Mouse (Mus musculus): ENCODE measurements around the gene Il12rb2. TPM values are rescaled to one million over a fixed set of nuclear protein-coding genes. Genes with fewer than 3 reads are reported as not detected.

The Il12rb2 gene
- polyA plus RNA-seq (2015; fragmentation: Nextera tagmentation; extraction: Ambion mirVana), result not detected in 2 replicates

DNA sequence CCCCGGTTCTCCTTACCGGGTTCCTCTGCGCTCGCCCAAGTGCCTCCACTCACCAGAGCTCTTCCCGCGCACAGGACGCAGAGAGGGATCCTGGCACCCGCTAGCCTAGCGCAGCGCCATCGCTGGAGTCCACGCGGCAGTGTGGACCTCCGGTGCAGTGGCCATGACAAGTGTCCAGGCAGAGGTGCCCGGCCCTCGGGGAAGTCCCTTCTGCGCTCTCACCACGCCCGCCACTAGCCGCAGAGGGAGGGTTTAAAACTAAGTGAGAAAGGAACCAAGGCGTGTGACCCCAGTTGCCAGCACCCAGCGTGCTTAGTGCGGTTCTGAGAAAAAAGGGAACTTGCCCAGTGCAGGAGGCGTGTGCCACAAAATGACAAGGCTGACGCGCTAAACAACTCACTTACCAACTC is at the start of gene Il12rb2:
Il12rb2 (minus strand) TSS at position 207 of the 410 bp plus-strand sequence.
- peaks cover 10% of the 10 kb centered on the region for H3K27me3 ChIP-seq
- H3K9ac ChIP-seq (replicated peaks), result no peak within 1 kb of the TSS
- no peaks in the 10 kb centered on the region for H3K9me3 ChIP-seq
- peak within 1 kb of the TSS; percentile 32 for H3K4me3 ChIP-seq (replicated peaks)
- peak within 1 kb of the TSS; percentile 61 for H3K4me2 ChIP-seq (replicated peaks)
- no peak for ATAC-seq
- H3K36me3 ChIP-seq, result no peaks in the 10 kb centered on the region
- H3K4me1 ChIP-seq (replicated peaks), result peaks cover 6% of the 10 kb centered on the region
- WGBS, result 1% methylated on average over 26 of the region's 26 CpGs
- H3K27ac ChIP-seq, result no peak within 1 kb of the TSS

DNA sequence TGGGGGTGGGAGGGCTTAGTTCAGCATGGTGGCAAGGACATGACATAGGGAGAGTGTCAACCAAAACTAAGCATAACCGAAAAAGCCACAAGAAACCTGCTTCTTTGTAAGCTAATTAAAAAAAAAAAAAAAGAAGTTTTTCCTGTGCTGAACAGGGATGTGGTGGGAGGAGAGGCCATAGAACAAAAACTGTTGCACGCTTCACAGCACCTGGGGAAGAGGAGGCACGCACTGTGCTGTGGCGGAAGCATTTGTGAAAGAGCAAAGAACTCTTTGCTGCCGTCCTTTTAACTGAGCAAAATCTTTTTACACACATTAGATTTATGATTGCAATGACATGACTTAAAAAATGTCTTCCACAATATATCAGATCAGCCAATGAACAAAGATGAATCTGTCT is 45.8 kb upstream of the Il12rb2 start:
- Histone ChIP-seq H3K4me1 (replicated peaks) (no peaks in the 10 kb centered on the region), H3K36me3 (no peaks in the 10 kb centered on the region), H3K9me3 (no peaks in the 10 kb centered on the region), H3K27me3 (no peaks in the 10 kb centered on the region), H3K27ac (no peak overlapping the region), H3K4me3 (replicated peaks) (no peak overlapping the region), H3K9ac (replicated peaks) (no peak overlapping the region), H3K4me2 (replicated peaks) (no peak overlapping the region)
- 44% methylated on average over 5 of the region's 5 CpGs for WGBS
- no peak for ATAC-seq

GRCm38 (mm10) chr6:67416557-67416956 is 40.6 kb upstream of the Il12rb2 start:
- no peaks in the 10 kb centered on the region for H3K4me1 ChIP-seq (replicated peaks)
- H3K27me3 ChIP-seq, result no peaks in the 10 kb centered on the region
- no peak overlapping the region for H3K4me3 ChIP-seq (replicated peaks)
- 90% methylated on average over 3 of the region's 3 CpGs for WGBS
- no peak overlapping the region for H3K27ac ChIP-seq
- no peaks in the 10 kb centered on the region for H3K9me3 ChIP-seq
- ATAC-seq, result no peak
- H3K4me2 ChIP-seq (replicated peaks), result no peak overlapping the region
- no peak overlapping the region for H3K9ac ChIP-seq (replicated peaks)
- H3K36me3 ChIP-seq, result no peaks in the 10 kb centered on the region

GRCm38 (mm10) chr6:67415276-67415675 is 39.3 kb upstream of the Il12rb2 start:
- H3K36me3 ChIP-seq, result no peaks in the 10 kb centered on the region
- no peak overlapping the region for H3K27ac ChIP-seq
- no peak overlapping the region for H3K4me3 ChIP-seq (replicated peaks)
- no peak overlapping the region for H3K4me2 ChIP-seq (replicated peaks)
- H3K27me3 ChIP-seq, result no peaks in the 10 kb centered on the region
- H3K4me1 ChIP-seq (replicated peaks), result no peaks in the 10 kb centered on the region
- 90% methylated on average over 5 of the region's 5 CpGs for WGBS
- H3K9ac ChIP-seq (replicated peaks), result no peak overlapping the region
- no peaks in the 10 kb centered on the region for H3K9me3 ChIP-seq
- no peak for ATAC-seq

DNA sequence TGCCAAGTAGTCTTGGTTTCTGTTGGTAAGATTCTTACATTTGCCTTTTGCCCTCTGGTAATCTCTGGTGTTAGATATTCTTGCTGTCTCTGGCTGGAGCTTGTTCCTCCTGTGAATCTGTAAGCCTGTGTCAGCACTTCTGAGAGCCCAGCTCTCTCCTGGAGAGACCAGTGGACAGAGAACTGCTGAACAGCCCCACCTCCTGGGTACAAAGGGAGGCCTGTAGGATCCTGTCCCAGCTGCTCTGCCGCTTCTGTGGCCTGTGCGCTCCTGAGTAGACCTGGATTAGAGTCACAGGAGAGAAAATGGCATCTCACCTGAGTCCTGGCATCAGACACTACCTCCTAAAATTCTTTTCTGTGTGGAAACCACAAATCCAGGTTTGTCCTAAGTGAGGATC is 37.4 kb upstream of the Il12rb2 start:
- no peak overlapping the region for H3K4me3 ChIP-seq (replicated peaks)
- no peaks in the 10 kb centered on the region for H3K36me3 ChIP-seq
- no peak overlapping the region for H3K4me2 ChIP-seq (replicated peaks)
- no peak for ATAC-seq
- no peak overlapping the region for H3K9ac ChIP-seq (replicated peaks)
- H3K27ac ChIP-seq, result no peak overlapping the region
- WGBS, result 79% methylated on average over 2 of the region's 2 CpGs
- H3K27me3 ChIP-seq, result no peaks in the 10 kb centered on the region
- no peaks in the 10 kb centered on the region for H3K4me1 ChIP-seq (replicated peaks)
- no peaks in the 10 kb centered on the region for H3K9me3 ChIP-seq

- no peaks in the 10 kb centered on the region for H3K4me1 ChIP-seq (replicated peaks)
- ATAC-seq, result no peak
- H3K36me3 ChIP-seq, result no peaks in the 10 kb centered on the region
- no peak overlapping the region for H3K4me2 ChIP-seq (replicated peaks)
- H3K4me3 ChIP-seq (replicated peaks), result no peak overlapping the region
- no peak overlapping the region for H3K9ac ChIP-seq (replicated peaks)
- 49% methylated on average over 3 of the region's 3 CpGs for WGBS
- no peaks in the 10 kb centered on the region for H3K9me3 ChIP-seq
- no peaks in the 10 kb centered on the region for H3K27me3 ChIP-seq
- H3K27ac ChIP-seq, result no peak overlapping the region
Measured at GRCm38 (mm10) chr6:67405281-67405682, 29.3 kb upstream of the Il12rb2 start.

GRCm38 (mm10) chr6:67399551-67399950 is 23.6 kb upstream of the Il12rb2 start:
- Histone ChIP-seq H3K4me3 (replicated peaks) (no peak overlapping the region), H3K4me2 (replicated peaks) (no peak overlapping the region), H3K9me3 (no peaks in the 10 kb centered on the region), H3K36me3 (no peaks in the 10 kb centered on the region), H3K27me3 (no peaks in the 10 kb centered on the region), H3K9ac (replicated peaks) (no peak overlapping the region), H3K4me1 (replicated peaks) (no peaks in the 10 kb centered on the region), H3K27ac (no peak overlapping the region)
- ATAC-seq, result no peak
- 85% methylated on average over 5 of the region's 5 CpGs for WGBS

DNA sequence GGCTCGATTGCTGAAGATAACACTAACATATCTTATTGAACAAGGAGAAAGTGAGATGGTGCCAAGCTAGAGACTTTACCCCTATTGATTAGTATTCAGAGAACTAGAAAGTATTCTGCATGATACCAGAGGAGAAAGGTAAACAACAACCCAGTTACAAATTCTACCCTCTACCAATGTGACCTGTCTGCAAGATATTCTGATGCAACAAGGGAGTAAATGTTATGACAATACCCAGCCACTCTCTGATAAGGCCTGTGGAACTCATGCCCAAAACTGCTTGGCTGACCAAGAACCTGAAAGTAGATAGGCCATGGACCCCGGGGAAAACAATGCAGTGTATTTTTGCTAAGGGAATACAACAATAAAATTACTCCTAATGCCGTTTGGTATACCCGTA is 10.2 kb downstream of the Il12rb2 start:
- H3K27ac ChIP-seq, result no peak overlapping the region
- H3K4me3 ChIP-seq (replicated peaks), result no peak overlapping the region
- H3K9ac ChIP-seq (replicated peaks), result no peak overlapping the region
- no peak for ATAC-seq
- WGBS, result 92% methylated on average over 4 of the region's 4 CpGs
- no peaks in the 10 kb centered on the region for H3K4me1 ChIP-seq (replicated peaks)
- H3K36me3 ChIP-seq, result no peaks in the 10 kb centered on the region
- no peaks in the 10 kb centered on the region for H3K9me3 ChIP-seq
- H3K27me3 ChIP-seq, result no peaks in the 10 kb centered on the region
- no peak overlapping the region for H3K4me2 ChIP-seq (replicated peaks)

DNA sequence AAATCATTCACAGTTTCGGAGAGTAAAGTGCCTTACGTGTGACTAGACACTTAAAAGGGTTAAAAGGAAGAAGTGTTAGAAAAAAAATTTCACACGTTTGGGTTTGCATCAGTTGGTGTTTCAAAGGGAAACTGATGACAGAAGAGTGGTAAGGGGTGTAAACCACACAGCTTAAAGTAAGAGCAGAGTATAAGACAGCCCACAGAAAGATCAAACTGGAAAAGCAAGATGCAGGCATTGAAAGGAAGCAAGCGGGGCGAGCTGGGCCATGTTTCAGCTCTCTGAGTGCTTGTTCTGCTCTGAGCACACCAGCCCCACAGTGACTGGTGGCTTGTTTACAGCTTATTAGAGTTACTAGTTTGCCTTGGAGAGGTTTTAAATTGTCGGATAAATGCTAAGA is 27.9 kb downstream of the Il12rb2 start:
- H3K9me3 ChIP-seq, result no peaks in the 10 kb centered on the region
- H3K4me3 ChIP-seq (replicated peaks), result no peak overlapping the region
- no peaks in the 10 kb centered on the region for H3K4me1 ChIP-seq (replicated peaks)
- H3K9ac ChIP-seq (replicated peaks), result no peak overlapping the region
- 81% methylated on average over 6 of the region's 6 CpGs for WGBS
- ATAC-seq, result no peak
- H3K27me3 ChIP-seq, result no peaks in the 10 kb centered on the region
- no peaks in the 10 kb centered on the region for H3K36me3 ChIP-seq
- H3K4me2 ChIP-seq (replicated peaks), result no peak overlapping the region
- H3K27ac ChIP-seq, result no peak overlapping the region

DNA sequence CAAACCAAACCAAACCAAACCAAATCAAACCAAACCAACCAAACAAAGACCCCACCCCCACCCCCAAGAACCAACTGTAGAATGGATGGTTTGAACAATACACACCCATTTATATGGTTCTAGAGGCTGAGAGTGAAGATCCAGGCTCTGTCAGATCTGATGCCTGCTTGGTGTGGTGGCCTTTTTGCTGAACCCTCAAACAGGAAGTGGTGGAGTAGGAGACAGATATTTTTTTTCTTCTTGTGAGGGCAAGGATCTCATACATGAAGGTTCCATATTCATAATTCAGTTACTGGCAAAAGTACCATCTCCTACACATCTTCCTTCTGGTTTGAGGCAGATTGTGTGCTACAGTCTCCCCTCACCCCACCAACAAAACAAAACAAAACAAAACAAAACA is 36.5 kb downstream of the Il12rb2 start:
- no peaks in the 10 kb centered on the region for H3K4me1 ChIP-seq (replicated peaks)
- no peak overlapping the region for H3K4me2 ChIP-seq (replicated peaks)
- H3K27me3 ChIP-seq, result no peaks in the 10 kb centered on the region
- H3K9me3 ChIP-seq, result no peaks in the 10 kb centered on the region
- no peak overlapping the region for H3K27ac ChIP-seq
- H3K4me3 ChIP-seq (replicated peaks), result no peak overlapping the region
- no peaks in the 10 kb centered on the region for H3K36me3 ChIP-seq
- no peak for ATAC-seq
- H3K9ac ChIP-seq (replicated peaks), result no peak overlapping the region

GRCm38 (mm10) chr6:67337943-67338342 is 38.0 kb downstream of the Il12rb2 start:
- H3K9ac ChIP-seq (replicated peaks), result no peak overlapping the region
- H3K4me1 ChIP-seq (replicated peaks), result no peaks in the 10 kb centered on the region
- no peak overlapping the region for H3K4me3 ChIP-seq (replicated peaks)
- H3K27me3 ChIP-seq, result no peaks in the 10 kb centered on the region
- no peak overlapping the region for H3K4me2 ChIP-seq (replicated peaks)
- no peak overlapping the region for H3K27ac ChIP-seq
- no peaks in the 10 kb centered on the region for H3K36me3 ChIP-seq
- no peaks in the 10 kb centered on the region for H3K9me3 ChIP-seq
- no peak for ATAC-seq

- H3K4me3 ChIP-seq (replicated peaks), result no peak overlapping the region
- no peaks in the 10 kb centered on the region for H3K4me1 ChIP-seq (replicated peaks)
- H3K27me3 ChIP-seq, result no peaks in the 10 kb centered on the region
- ATAC-seq, result no peak
- H3K9me3 ChIP-seq, result no peaks in the 10 kb centered on the region
- no peaks in the 10 kb centered on the region for H3K36me3 ChIP-seq
- no peak overlapping the region for H3K9ac ChIP-seq (replicated peaks)
- no peak overlapping the region for H3K4me2 ChIP-seq (replicated peaks)
- WGBS, result 88% methylated on average over 3 of the region's 3 CpGs
- H3K27ac ChIP-seq, result no peak overlapping the region
Measured at GRCm38 (mm10) chr6:67323788-67324187, 52.2 kb downstream of the Il12rb2 start.

GRCm38 (mm10) chr6:67318451-67318850 is 57.5 kb downstream of the Il12rb2 start:
- Histone ChIP-seq H3K36me3 (no peaks in the 10 kb centered on the region), H3K27me3 (no peaks in the 10 kb centered on the region), H3K9me3 (no peaks in the 10 kb centered on the region), H3K4me1 (replicated peaks) (no peaks in the 10 kb centered on the region), H3K27ac (no peak overlapping the region), H3K9ac (replicated peaks) (no peak overlapping the region), H3K4me3 (replicated peaks) (no peak overlapping the region), H3K4me2 (replicated peaks) (no peak overlapping the region)
- WGBS, result 36% methylated on average over 10 of the region's 10 CpGs
- ATAC-seq, result peak; percentile 73

Measured in midbrain, embryonic 13.5 days (tissue).